Mouse (Mus musculus) bone marrow macrophage, adult 2 months (primary cell): ENCODE measurements around the gene Adm2. TPM values are rescaled to one million over a fixed set of nuclear protein-coding genes. Genes with fewer than 3 reads are reported as not detected.

Experiments used
- H3K27ac ChIP-seq: 2 replicates; pipeline ENCODE4 v1.5.1; 2012; ENCODE audit warnings: low read depth, low read length; ENCODE audit not compliant: insufficient read depth
- H3K4me1 ChIP-seq: 2 replicates; pipeline ENCODE4 v1.6.1; 2012; ENCODE audit warnings: low read length; ENCODE audit not compliant: control insufficient read depth, insufficient read depth
- H3K4me3 ChIP-seq: 2 replicates; pipeline ENCODE4 v1.5.1; 2012; ENCODE audit warnings: mild to moderate bottlenecking, low read length, moderate library complexity; ENCODE audit not compliant: insufficient read depth
- CTCF ChIP-seq: IDR thresholded peaks from 2 replicates; pipeline ENCODE4 v1.5.1; 2012; ENCODE audit warnings: low read depth, mild to moderate bottlenecking, low read length, moderate library complexity
- POLR2A ChIP-seq: IDR thresholded peaks from 2 replicates; pipeline ENCODE4 v1.6.1; 2012; ENCODE audit warnings: mild to moderate bottlenecking, low read depth, low read length, borderline replicate concordance
- polyA plus RNA-seq: library from polyadenylated mRNA; stranded (reverse); fragments of >200 nt; gene quantifications from 2 replicates; pipeline ENCODE4 v1.2.4, GENCODE M21; 2012; ENCODE audit not compliant: missing spikeins, insufficient read depth, insufficient read length

Adm2 gene
- polyA plus RNA-seq, 1 experiment, result not detected

- TF ChIP-seq POLR2A, result no peak
- TF ChIP-seq CTCF, result no peak
- H3K4me3 ChIP-seq, result no peak overlapping the region
- H3K27ac ChIP-seq, result no peak overlapping the region
- no peaks in the 10 kb centered on the region for H3K4me1 ChIP-seq
Observed at GRCm38 (mm10) chr15:89326441-89326840, 3.9 kb downstream of the Adm2 start.

DNA sequence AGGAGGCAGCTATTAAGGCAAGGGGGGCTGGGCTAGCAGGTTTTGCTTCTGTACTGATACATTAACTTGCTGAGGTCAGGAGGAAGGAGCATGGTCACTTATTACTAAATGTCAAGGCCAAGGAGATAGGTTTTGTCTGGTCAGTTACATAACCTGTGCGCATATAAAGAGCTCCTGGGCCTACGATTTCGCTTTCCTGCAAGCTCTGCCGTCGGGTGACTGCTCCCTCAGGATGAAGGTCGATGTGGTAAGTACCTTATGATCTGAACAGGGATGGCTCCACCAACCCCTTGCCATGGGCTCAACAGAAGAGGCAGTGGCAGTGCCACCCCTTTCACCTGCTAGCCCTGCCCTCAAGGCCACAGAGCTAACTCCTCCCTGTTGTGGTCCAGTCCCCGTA lies 11.8 kb downstream of the Adm2 start, which contains the start of gene Miox:
Gene Miox (plus strand): TSS at position 128 of the 400 bp plus-strand sequence.
- H3K27ac ChIP-seq, result no peak within 1 kb of the TSS
- H3K4me1 ChIP-seq, result no peaks in the 10 kb centered on the region
- no peak within 1 kb of the TSS for H3K4me3 ChIP-seq
- no peak for TF ChIP-seq CTCF
- TF ChIP-seq POLR2A, result no peak

DNA sequence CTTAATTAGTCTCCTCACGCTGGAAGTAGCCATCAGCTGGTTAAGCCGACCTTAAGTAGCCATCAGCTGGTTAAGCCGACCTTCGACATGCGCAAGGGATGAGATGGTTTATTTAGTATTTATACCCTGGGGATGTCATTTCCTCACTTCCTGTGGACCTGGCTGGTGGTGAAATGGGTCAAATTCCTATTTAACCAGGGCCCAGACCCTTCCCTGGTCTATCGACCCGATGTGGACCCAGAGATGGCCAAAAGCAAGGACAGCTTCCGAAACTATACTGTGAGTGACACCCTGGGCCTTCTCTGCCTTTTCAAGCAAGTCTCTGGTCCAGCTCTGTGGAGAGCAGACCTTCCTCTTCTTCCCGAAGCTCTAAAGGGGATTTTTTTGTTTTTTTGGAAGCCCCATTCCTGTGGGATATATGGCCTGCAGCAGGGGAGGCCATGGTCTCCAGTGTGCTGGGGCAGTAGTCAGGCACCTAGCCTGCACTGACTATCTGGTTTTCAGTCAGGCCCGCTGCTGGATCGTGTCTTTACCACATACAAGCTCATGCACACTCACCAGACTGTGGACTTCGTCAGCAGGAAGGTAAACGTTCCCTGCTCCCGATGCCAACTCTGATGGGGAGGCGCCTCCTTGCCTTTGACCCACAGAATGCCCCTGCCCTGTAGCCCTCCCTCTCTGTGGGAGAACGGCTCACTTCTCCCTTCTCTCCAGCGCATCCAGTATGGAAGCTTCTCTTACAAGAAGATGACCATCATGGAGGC lies 12.4 kb downstream of the Adm2 start:
- H3K4me3 ChIP-seq, result no peak overlapping the region
- no peak overlapping the region for H3K27ac ChIP-seq
- TF ChIP-seq CTCF (no peak), POLR2A (no peak)
- H3K4me1 ChIP-seq, result peaks cover 5% of the 10 kb centered on the region

DNA sequence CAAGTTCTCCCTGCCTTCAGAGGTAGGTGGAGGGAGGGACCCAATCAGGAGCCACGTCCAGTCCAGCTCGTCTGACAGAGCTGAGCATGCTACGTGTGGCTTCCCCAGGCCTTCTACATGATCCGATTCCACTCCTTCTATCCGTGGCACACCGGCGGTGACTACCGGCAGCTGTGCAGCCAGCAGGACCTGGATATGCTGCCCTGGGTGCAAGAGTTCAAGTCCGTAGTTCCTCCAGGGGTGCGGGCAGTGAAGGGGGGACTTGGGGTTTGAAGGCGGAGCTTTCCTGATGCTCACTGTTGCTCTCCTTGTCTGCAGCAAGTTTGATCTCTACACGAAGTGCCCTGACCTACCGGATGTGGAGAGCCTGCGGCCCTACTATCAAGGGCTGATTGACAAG lies 13.9 kb downstream of the Adm2 start:
- no peak overlapping the region for H3K4me3 ChIP-seq
- no peak overlapping the region for H3K27ac ChIP-seq
- TF ChIP-seq CTCF, result no peak
- no peak for TF ChIP-seq POLR2A
- peaks cover 11% of the 10 kb centered on the region for H3K4me1 ChIP-seq

DNA sequence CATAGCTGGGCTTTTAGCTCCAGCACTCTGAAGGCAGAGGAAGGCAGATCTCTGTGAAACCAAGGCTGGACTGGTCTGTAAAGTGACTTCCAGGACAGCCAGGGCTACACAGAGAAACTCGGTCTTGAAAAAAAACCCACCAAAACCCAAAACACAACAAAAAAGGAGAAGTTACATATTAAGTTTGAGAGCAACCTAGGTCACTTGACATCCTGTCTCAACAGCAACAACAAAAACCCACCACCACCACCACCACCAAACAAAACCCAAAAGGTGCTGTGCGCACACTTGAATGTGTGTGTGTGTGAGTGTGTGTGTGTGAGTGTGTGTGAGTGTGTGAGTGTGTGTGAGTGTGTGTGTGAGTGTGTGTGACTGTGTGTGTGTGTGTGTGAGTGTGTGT lies 17.2 kb downstream of the Adm2 start:
- Histone ChIP-seq H3K27ac (no peak overlapping the region), H3K4me3 (no peak overlapping the region), H3K4me1 (peaks cover 11% of the 10 kb centered on the region)
- TF ChIP-seq CTCF, result no peak
- no peak for TF ChIP-seq POLR2A

GRCm38 (mm10) chr15:89340136-89340535 lies 17.6 kb downstream of the Adm2 start:
- H3K4me1 ChIP-seq, result peaks cover 11% of the 10 kb centered on the region
- no peak for TF ChIP-seq POLR2A
- TF ChIP-seq CTCF, result no peak
- no peak overlapping the region for H3K4me3 ChIP-seq
- H3K27ac ChIP-seq, result no peak overlapping the region

GRCm38 (mm10) chr15:89341678-89342077 lies 19.2 kb downstream of the Adm2 start:
- TF ChIP-seq CTCF (no peak), POLR2A (no peak)
- Histone ChIP-seq H3K4me1 (peaks cover 11% of the 10 kb centered on the region), H3K4me3 (no peak overlapping the region), H3K27ac (no peak overlapping the region)

- Histone ChIP-seq H3K27ac (no peak overlapping the region), H3K4me1 (peaks cover 11% of the 10 kb centered on the region), H3K4me3 (no peak overlapping the region)
- TF ChIP-seq CTCF (no peak), POLR2A (no peak)
Observed at GRCm38 (mm10) chr15:89343325-89343724, 20.8 kb downstream of the Adm2 start.

DNA sequence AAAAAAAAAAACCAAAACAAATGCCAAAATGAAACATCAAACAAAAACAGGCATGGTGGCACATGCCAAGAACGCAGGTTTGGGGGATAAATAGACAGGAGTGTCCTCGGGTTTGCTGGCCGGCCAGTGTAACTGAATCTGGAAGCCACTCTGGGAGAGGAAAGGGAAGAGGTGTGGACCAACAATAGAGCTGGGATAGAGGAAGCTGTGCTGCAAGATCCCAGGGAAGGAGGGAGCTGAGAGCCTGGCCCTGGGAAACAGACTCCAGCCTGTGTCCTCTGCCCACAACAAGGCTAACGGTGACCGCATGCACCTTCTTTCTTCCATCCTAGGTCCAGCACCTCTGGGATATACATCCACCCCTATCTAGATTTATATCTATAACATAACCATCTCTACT lies 27.9 kb downstream of the Adm2 start:
- H3K4me1 ChIP-seq, result peaks cover 6% of the 10 kb centered on the region; the same call in 1 of the 2 replicates
- TF ChIP-seq CTCF, result no peak
- TF ChIP-seq POLR2A, result no peak
- H3K27ac ChIP-seq, result no peak overlapping the region
- H3K4me3 ChIP-seq, result no peak overlapping the region

DNA sequence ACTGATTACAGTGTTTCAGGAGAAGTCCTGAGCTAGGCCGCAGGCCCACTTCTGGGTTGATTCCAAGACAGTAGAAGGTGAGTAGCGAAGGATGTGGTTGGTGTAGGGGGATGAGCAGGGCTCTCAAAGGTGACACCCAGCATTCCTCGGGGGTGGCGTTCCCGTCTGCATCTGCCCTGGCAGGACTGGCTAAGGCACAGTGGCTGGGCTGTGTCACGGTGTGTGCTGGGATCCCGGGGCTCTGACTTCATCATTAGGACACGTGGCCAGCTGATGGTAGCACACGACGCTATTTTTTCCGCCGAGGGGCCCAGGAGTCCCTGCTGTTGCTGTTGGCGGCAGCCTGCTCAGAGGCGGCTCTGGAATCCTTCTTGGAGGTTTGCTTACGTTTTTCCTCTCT lies 28.8 kb downstream of the Adm2 start:
- peaks cover 6% of the 10 kb centered on the region; the same call in 1 of the 2 replicates for H3K4me1 ChIP-seq
- no peak overlapping the region for H3K27ac ChIP-seq
- no peak overlapping the region for H3K4me3 ChIP-seq
- TF ChIP-seq CTCF, result no peak
- TF ChIP-seq POLR2A, result no peak

- H3K27ac ChIP-seq, result no peak overlapping the region
- H3K4me3 ChIP-seq, result no peak overlapping the region
- peaks cover 6% of the 10 kb centered on the region; the same call in 1 of the 2 replicates for H3K4me1 ChIP-seq
- TF ChIP-seq CTCF (no peak), POLR2A (no peak)
Observed at GRCm38 (mm10) chr15:89352054-89352453, 29.5 kb downstream of the Adm2 start.
